Mouse (Mus musculus) kidney, embryonic 16.5 days (tissue): ENCODE data around the gene Apobr. TPM values are rescaled to one million over a fixed set of nuclear protein-coding genes. Genes with fewer than 3 reads are reported as not detected.

Source experiments
- ATAC-seq: fragments of 200-750 bp; cut with Nextera tagmentation; 2 replicates; pipeline ENCODE4 v1.8.0; 2017; ENCODE audit warnings: moderate TSS enrichment; ENCODE audit not compliant: low FRiP score, low TSS enrichment
- H3K27ac ChIP-seq: fragments of 300-500 bp; sonication (generic); 2 replicates; pipeline ENCODE4 v1.5.1; 2014; ENCODE audit warnings: low read length
- H3K27me3 ChIP-seq: fragments of 300-500 bp; sonication (generic); 2 replicates; pipeline ENCODE4 v1.6.1; 2014; ENCODE audit warnings: low read length, control low read depth, mixed read lengths; ENCODE audit not compliant: insufficient read depth
- H3K36me3 ChIP-seq: fragments of 300-500 bp; sonication (generic); 2 replicates; pipeline ENCODE4 v1.6.1; 2014; ENCODE audit warnings: low read length, control low read depth, mixed read lengths; ENCODE audit not compliant: insufficient read depth
- H3K4me1 ChIP-seq: fragments of 300-500 bp; sonication (generic); 2 replicates; pipeline ENCODE4 v1.6.1; 2014; ENCODE audit warnings: low read length, control low read depth, mixed read lengths; ENCODE audit not compliant: insufficient read depth
- H3K4me2 ChIP-seq: fragments of 300-500 bp; sonication (generic); replicated peaks from 2 replicates; pipeline ENCODE4 v1.6.1; 2014; ENCODE audit warnings: low read depth, low read length
- H3K4me3 ChIP-seq: fragments of 300-500 bp; sonication (generic); 2 replicates; pipeline ENCODE4 v1.5.1; 2014; ENCODE audit warnings: mild to moderate bottlenecking, low read length
- H3K9ac ChIP-seq: fragments of 300-500 bp; sonication (generic); replicated peaks from 2 replicates; pipeline ENCODE4 v1.6.1; 2014; ENCODE audit warnings: low read length
- H3K9me3 ChIP-seq: fragments of 300-500 bp; sonication (generic); 2 replicates; pipeline ENCODE4 v1.6.1; 2016; ENCODE audit warnings: low read length, control low read depth
- WGBS: fragments of 180-500 bp; shearing (Covaris S2); extraction: QIAGEN DNeasy Blood & Tissue Kit; methylation state at CpG from one replicate; pipeline ENCODE4 v1.1.7; 2014; 5-methylcytosine and 5-hydroxymethylcytosine counted together
- polyA plus RNA-seq: library from polyadenylated mRNA; unstranded; fragments of >200 nt; fragmentation: Nextera tagmentation; extraction: Ambion mirVana; gene quantifications from 2 replicates; pipeline ENCODE4 v1.2.1, GENCODE M21; 2015

Gene Apobr
- polyA plus RNA-seq, 1 experiment from 2014 or later: 1.1 TPM

DNA sequence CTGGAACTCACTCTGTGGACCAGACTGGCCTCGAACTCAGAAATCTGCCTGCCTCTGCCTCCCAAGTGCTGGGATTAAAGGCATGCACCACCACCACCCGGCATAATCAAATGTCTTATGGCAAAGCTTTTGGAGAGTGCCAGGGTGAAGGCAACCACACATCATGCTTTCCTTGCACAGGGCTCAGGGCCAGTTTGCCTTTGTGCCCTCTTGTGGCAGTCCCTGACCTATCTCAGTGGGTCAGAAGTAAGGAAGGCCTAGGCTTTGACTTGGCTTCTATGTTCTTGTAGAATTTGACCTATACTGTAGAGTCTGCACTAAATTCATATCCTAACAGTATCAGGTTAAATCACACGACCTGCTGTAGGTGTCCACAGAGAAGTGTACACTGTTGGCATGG lies 32.0 kb downstream of the Apobr start:
- Histone ChIP-seq H3K27me3 (no peaks in the 10 kb centered on the region), H3K27ac (no peak overlapping the region), H3K9me3 (no peaks in the 10 kb centered on the region), H3K4me2 (no peak overlapping the region), H3K4me3 (no peak overlapping the region), H3K4me1 (no peaks in the 10 kb centered on the region), H3K9ac (no peak overlapping the region), H3K36me3 (no peaks in the 10 kb centered on the region)
- 75% methylated on average over 3 of the region's 3 CpGs for WGBS
- no peak for ATAC-seq

DNA sequence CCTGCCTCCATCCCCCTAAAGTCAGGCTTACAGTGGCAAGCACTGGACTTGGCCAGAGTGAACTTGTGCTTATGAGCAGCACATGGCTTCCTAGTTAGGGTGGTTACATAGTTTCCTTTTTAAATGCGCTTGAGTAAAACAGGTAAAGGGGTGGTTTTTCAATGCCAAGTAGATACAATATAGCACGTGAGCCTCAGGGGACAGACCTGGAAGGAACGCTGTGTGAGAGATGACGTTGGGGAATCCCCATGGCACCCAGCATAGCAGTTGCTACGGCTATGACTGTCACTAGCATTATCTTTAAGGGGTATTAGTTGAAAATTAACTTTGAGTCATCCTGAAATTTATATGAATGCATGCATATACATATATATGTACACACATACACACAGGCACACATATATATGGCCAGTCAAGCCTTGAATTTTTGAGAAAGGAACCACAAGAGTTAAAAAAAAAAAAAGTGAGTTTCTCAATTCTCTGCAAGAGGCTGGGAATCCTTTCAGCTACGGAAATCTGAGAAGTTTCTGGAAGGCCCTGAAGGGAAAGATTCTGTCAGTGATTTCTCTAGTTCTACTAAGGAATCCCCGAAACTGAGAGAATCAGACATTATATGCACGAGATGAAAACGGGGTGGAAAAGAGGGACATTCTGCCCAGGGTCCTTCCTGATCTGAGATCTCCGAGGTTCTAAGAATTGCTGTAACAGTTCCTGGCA lies 35.0 kb downstream of the Apobr start:
- Histone ChIP-seq H3K36me3 (no peaks in the 10 kb centered on the region), H3K4me3 (no peak overlapping the region), H3K4me2 (no peak overlapping the region), H3K27ac (no peak overlapping the region), H3K9ac (no peak overlapping the region), H3K9me3 (no peaks in the 10 kb centered on the region), H3K4me1 (no peaks in the 10 kb centered on the region), H3K27me3 (no peaks in the 10 kb centered on the region)
- ATAC-seq: no peak
- WGBS: 72% methylated on average over 10 of the region's 10 CpGs

DNA sequence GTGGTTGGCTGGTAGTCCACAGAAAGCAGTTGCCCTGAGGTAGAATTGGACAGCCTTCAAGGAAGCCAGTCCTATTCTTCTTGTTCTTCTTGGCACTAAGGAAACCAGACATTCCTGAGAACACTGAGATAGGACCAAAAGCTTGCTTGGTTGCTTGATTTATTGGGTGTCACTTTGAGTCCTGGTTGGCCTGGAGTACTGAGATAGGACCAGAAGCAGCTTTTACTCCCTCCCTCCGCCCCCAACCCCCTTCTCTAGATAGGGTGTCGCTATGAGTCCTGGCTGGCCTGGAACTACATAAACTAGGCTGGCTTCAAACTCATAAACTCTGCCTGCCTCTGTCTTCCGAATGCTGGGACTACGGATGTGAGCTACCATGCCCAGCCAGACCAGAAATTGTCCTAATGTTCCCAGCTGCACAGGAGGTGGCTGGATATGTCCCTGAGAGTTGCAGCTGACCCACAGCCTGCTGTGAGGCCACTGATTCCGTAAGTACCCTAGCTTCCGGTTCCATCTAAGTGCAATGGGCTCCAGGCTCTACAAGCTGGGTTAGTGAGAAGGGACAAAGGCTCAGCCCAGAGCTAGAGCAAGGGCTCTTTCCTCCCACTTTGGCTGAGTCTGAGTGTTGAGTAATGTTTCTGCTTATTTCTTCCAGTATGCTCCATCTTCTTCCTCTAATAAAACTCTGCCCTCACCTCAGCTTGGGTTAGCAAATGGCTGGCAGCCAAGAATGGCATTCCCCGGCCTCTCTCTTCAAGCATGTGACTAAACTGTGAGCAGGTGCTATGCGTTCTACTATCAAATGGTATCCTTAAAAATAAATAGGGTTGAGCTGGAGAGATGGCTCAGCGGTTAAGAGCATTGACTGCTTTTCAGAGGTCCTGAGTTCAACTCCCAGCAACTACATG lies 37.0 kb downstream of the Apobr start:
- Histone ChIP-seq H3K4me1 (peaks cover 9% of the 10 kb centered on the region; the same call in 1 of the 2 replicates), H3K4me3 (no peak overlapping the region), H3K4me2 (no peak overlapping the region), H3K36me3 (no peaks in the 10 kb centered on the region), H3K9me3 (no peaks in the 10 kb centered on the region), H3K9ac (no peak overlapping the region), H3K27ac (no peak overlapping the region), H3K27me3 (no peaks in the 10 kb centered on the region)
- 79% methylated on average over 9 of the region's 9 CpGs for WGBS
- ATAC-seq: no peak

DNA sequence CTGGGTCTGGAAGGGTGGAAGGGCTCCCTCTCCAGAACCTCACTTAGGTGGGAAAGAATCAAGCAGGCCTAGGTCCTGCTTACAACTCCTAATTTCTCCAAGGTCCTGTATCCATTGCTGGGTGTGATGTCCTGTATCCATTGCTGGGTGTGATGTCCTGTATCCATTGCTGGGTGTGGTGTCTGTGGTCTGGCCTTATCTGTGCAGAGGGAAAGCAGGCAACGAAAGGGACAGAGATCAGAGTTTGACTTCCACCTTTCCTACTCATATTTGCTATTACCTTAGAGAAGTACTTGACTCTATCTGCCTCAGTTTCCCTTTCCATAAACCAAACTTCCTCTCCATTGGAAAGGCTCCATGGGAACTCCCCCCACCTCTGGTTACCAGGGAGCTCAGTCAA lies 38.6 kb downstream of the Apobr start:
- Histone ChIP-seq H3K4me2 (no peak overlapping the region), H3K4me3 (no peak overlapping the region), H3K9ac (no peak overlapping the region), H3K27me3 (no peaks in the 10 kb centered on the region), H3K27ac (no peak overlapping the region), H3K4me1 (peaks cover 9% of the 10 kb centered on the region; the same call in 1 of the 2 replicates), H3K9me3 (no peaks in the 10 kb centered on the region), H3K36me3 (no peaks in the 10 kb centered on the region)
- no peak for ATAC-seq
- WGBS: 91% methylated on average over 1 of the region's 1 CpGs

DNA sequence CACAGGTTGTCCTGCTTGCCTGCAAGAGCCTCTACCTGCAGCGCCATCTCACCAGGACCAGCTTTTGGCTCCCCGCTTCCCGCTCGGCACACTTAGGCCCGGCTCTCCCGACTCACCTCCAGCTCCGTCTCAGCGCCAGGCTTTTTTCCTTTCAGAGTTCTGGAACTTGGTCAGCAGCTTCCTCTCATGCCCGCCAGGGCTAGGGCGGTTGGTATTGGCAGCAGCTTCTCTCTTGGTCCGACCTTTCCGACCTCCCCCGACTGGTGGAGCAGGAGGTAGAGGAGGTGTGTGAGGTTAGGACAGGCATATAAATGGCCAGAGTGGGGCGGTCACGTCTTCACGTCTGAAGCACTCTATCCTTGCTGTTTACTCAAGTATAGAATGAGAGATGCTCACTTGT lies 40.0 kb downstream of the Apobr start:
- WGBS: 71% methylated on average over 16 of the region's 16 CpGs
- no peaks in the 10 kb centered on the region for H3K36me3 ChIP-seq
- peaks cover 9% of the 10 kb centered on the region; the same call in 1 of the 2 replicates for H3K4me1 ChIP-seq
- H3K4me2 ChIP-seq: no peak overlapping the region
- no peaks in the 10 kb centered on the region for H3K9me3 ChIP-seq
- no peak for ATAC-seq
- no peaks in the 10 kb centered on the region for H3K27me3 ChIP-seq
- no peak overlapping the region for H3K27ac ChIP-seq
- no peak overlapping the region for H3K9ac ChIP-seq
- no peak overlapping the region for H3K4me3 ChIP-seq

DNA sequence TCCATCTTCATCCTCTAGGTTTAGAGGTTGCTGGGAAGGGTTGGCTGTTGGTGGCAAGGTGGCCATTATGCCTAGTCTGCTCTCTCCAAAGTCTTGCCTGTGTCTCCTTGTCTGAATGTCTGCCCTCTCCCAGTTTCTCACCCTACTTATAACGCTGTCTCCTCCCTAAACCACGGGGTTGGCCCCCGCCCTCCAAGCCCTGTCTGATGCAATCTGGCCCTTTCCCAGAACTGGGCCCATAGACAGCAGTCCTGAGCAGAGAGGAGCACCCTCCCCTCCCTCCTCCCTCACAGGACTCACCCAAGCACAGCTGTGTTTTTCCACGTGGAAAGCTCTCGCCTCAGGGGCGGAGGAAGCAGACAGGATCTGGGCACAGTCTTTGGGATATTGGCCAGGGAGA lies 40.6 kb downstream of the Apobr start:
- no peak overlapping the region for H3K4me3 ChIP-seq
- peaks cover 9% of the 10 kb centered on the region; the same call in 1 of the 2 replicates for H3K4me1 ChIP-seq
- ATAC-seq: peak; percentile 84
- no peak overlapping the region for H3K4me2 ChIP-seq
- H3K9me3 ChIP-seq: no peaks in the 10 kb centered on the region
- H3K27me3 ChIP-seq: no peaks in the 10 kb centered on the region
- H3K9ac ChIP-seq: no peak overlapping the region
- no peaks in the 10 kb centered on the region for H3K36me3 ChIP-seq
- no peak overlapping the region for H3K27ac ChIP-seq
- 32% methylated on average over 6 of the region's 6 CpGs for WGBS

DNA sequence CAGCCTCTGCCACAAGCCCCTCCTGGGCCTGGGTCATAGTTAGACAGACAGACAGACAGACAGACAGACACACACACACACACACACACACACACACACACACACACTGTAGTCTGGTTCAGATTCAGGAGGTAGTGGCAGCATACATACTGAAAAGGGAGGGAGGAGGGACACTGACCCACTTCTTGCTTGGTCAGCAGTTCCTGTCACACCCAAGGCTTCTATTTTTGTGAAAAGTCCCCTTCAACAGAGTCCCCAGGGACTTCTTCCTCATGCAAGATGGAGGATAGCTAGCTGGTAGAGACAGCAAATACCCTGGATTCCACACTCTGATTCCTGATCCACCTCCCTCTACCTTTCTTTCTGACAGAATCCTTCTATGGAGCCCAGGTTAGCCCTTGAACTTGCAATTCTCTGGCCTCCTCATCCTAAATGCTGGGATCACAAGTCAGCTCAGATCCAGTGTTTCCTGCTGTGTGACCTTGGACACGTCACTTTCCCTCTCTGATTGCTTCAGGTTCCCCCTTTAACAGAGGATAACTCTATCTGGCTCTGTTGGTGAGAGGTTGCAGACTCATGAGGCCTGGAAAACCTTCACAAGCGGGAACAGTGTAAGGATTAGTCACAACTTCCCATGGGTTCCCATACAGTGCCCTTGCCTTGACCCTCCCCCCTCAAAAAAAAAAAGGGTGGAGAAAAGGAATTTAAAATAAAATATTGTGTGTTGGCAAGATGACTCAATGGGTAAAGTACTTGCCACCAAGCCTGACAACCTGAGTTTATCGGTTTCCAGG lies 41.3 kb downstream of the Apobr start:
- ATAC-seq: no peak
- no peak overlapping the region for H3K9ac ChIP-seq
- 89% methylated on average over 3 of the region's 3 CpGs for WGBS
- no peaks in the 10 kb centered on the region for H3K36me3 ChIP-seq
- peaks cover 9% of the 10 kb centered on the region; the same call in 1 of the 2 replicates for H3K4me1 ChIP-seq
- H3K4me2 ChIP-seq: no peak overlapping the region
- no peaks in the 10 kb centered on the region for H3K27me3 ChIP-seq
- no peak overlapping the region for H3K4me3 ChIP-seq
- H3K9me3 ChIP-seq: no peaks in the 10 kb centered on the region
- no peak overlapping the region for H3K27ac ChIP-seq

DNA sequence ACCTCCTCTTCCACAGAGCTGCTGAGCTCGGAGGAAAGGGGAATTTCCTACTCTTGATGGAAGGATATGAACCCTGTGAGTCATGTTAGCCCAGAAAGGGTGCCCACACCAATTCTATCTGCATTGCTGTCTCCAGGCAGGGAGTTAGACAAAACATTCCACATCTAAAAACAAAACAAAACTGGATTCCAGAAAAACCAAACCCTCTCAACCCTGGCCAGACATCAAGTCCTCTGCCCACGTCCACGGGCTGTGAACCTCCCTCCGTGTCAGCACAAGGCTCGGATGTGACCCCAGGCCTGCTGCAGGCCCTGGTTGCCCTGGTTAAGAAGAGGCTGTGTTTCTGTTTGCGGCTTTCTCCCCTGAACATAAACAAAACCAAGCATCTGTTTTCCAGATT lies 43.4 kb downstream of the Apobr start:
- Histone ChIP-seq H3K4me1 (peaks cover 9% of the 10 kb centered on the region; the same call in 1 of the 2 replicates), H3K36me3 (no peaks in the 10 kb centered on the region), H3K27ac (peak overlapping the region; percentile 50; the same call in 1 of the 2 replicates), H3K4me2 (no peak overlapping the region), H3K9me3 (no peaks in the 10 kb centered on the region), H3K4me3 (no peak overlapping the region), H3K9ac (0 out of 2 replicates have a peak overlapping the region, but pooled peaks have one; percentile 5), H3K27me3 (no peaks in the 10 kb centered on the region)
- WGBS: 33% methylated on average over 6 of the region's 6 CpGs
- no peak for ATAC-seq

DNA sequence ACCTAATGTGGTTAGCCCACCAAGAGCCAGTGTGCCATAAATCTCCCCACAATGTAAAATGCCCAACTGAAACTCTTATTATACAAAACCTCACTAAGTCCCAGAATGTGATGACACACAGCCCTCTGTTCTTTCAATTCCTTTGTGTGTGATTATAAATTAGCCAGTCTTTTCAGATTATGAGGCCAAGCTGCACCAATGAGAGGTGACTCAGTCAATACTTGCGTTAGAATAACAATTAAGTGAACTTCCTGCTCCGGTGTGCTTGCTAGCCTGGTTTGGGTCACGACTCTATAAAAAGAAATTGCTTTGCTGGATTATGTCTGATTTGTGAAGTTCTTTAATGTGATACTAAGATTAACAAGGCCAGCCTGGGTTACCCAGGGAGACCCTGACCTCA lies 45.2 kb downstream of the Apobr start:
- H3K4me1 ChIP-seq: peaks cover 9% of the 10 kb centered on the region; the same call in 1 of the 2 replicates
- H3K27ac ChIP-seq: no peak overlapping the region
- no peak overlapping the region for H3K4me2 ChIP-seq
- H3K9me3 ChIP-seq: no peaks in the 10 kb centered on the region
- no peak for ATAC-seq
- H3K9ac ChIP-seq: no peak overlapping the region
- H3K4me3 ChIP-seq: no peak overlapping the region
- no peaks in the 10 kb centered on the region for H3K27me3 ChIP-seq
- 37% methylated on average over 3 of the region's 3 CpGs for WGBS
- H3K36me3 ChIP-seq: no peaks in the 10 kb centered on the region
